ENCODE assay signal across 8 mouse cellular contexts in genomic region chr16:77329160-77329691, GRCm38 (mm10).
DNase-seq lines count a peak whose midpoint lies in the region; ATAC-seq and TF ChIP-seq lines count a peak whose summit lies in the region.

No protein-coding gene starts in this region.

- DNase-seq in adrenal gland, adult (ENCODE audit: inconsistent age in 2 of 2, low spot score in 1 of 2): peak; percentile 73 to 92
- DNase-seq in gastrocnemius, postnatal 25 days: peak; percentile 51
- DNase-seq in hindbrain, postnatal 0 days (ENCODE audit: low spot score): peak; percentile 66
- peak; percentile 9 to 22 for DNase-seq in left cerebral cortex, adult 8-10 months (ENCODE audit: low spot score in 2 of 2)
- DNase-seq in lung, postnatal 4 days: peak; percentile 60 to 65
- peak; percentile 55 for DNase-seq in retina, postnatal 1 day
- peak; percentile 45 to 61 for DNase-seq in urinary bladder, postnatal 36 days (ENCODE audit: low spot score in 2 of 2)

- no peaks in the 10 kb centered on the region for H3K27me3 ChIP-seq in hindbrain, postnatal 0 days (ENCODE audit: insufficient read depth, low read length)

- peak overlapping the region; percentile 42 for H3K4me3 ChIP-seq in cortical plate, adult 2 months (ENCODE audit: insufficient read depth, low read length)
- H3K4me3 ChIP-seq in hindbrain, postnatal 0 days (ENCODE audit: low read length): peak overlapping the region; percentile 37

- no peak for TF ChIP-seq POLR2A in cortical plate, adult 2 months (IDR thresholded peaks at IDR 0.05; ENCODE audit: extremely low read depth, insufficient read depth, low read length)

- TF ChIP-seq CTCF in cortical plate, adult 2 months (IDR thresholded peaks at IDR 0.05; ENCODE audit: extremely low read depth, insufficient read depth, low read length): no peak
- no peak for TF ChIP-seq CTCF in hindbrain, postnatal 0 days (IDR thresholded peaks at IDR 0.05; ENCODE audit: low read depth)

- peak overlapping the region; percentile 13 for H3K27ac ChIP-seq in cortical plate, adult 2 months (ENCODE audit: insufficient read depth, low read length)
- H3K27ac ChIP-seq in hindbrain, postnatal 0 days: peak overlapping the region; percentile 84

- ATAC-seq in hindbrain, postnatal 0 days: peak; percentile 77

- peak overlapping the region; percentile 64 for H3K4me2 ChIP-seq in hindbrain, postnatal 0 days (ENCODE audit: low read depth, low read length)

- no peaks in the 10 kb centered on the region for H3K9me3 ChIP-seq in hindbrain, postnatal 0 days (ENCODE audit: low read length)

- peak overlapping the region; percentile 53 for H3K9ac ChIP-seq in hindbrain, postnatal 0 days (replicated peaks; ENCODE audit: low read length)

- H3K4me1 ChIP-seq in cortical plate, adult 2 months (ENCODE audit: control insufficient read depth, insufficient read depth, low read length): no peaks in the 10 kb centered on the region
- H3K4me1 ChIP-seq in hindbrain, postnatal 0 days (ENCODE audit: insufficient read depth, low read length): peaks cover 6% of the 10 kb centered on the region; the same call in 1 of the 2 replicates

- H3K36me3 ChIP-seq in hindbrain, postnatal 0 days (ENCODE audit: insufficient read depth, low read length): no peaks in the 10 kb centered on the region

- WGBS in hindbrain, postnatal 0 days: 7% methylated on average over 17 of the region's 17 CpGs

Comparison
In these comparisons a context has a peak if more than half of its experiments do, and no peak if none do; other contexts are left out.
1. Peak in every context shown above with its lines: DNase-seq, ATAC-seq, H3K4me3 ChIP-seq and H3K27ac ChIP-seq.
2. DNase-seq: peak in every context shown above with its lines; median percentile 82 in adrenal gland, adult; 66 in hindbrain, postnatal 0 days; 62 in lung, postnatal 4 days; 55 in retina, postnatal 1 day; 53 in urinary bladder, postnatal 36 days; 51 in gastrocnemius, postnatal 25 days; 16 in left cerebral cortex, adult 8-10 months.